Mouse (Mus musculus) megakaryocyte, embryonic 14.5 days (primary cell): ENCODE results near the gene Sdk2. TPM values are rescaled to one million over a fixed set of nuclear protein-coding genes. Genes with fewer than 3 reads are reported as not detected.

ENCODE experiments used
- H3K27me3 ChIP-seq: replicated peaks from 2 replicates; pipeline ENCODE3; 2012; ENCODE audit warnings: inconsistent platforms
- H3K36me3 ChIP-seq: replicated peaks from 2 replicates; pipeline ENCODE3; 2012; ENCODE audit warnings: low read length, inconsistent platforms, mixed read lengths
- H3K4me1 ChIP-seq: 2 replicates; pipeline ENCODE4 v1.6.1; 2012; ENCODE audit warnings: inconsistent platforms
- H3K4me3 ChIP-seq: replicated peaks from 2 replicates; pipeline ENCODE3; 2012; ENCODE audit warnings: moderate library complexity, mild to moderate bottlenecking, inconsistent platforms
- H3K9me3 ChIP-seq: 2 replicates; pipeline ENCODE4 v1.6.1; 2012; ENCODE audit warnings: inconsistent platforms
- FLI1 ChIP-seq: IDR thresholded peaks from 2 replicates; pipeline ENCODE4 v1.6.1; 2012; ENCODE audit warnings: low read length, inconsistent platforms, mixed read lengths
- GATA1 ChIP-seq: IDR thresholded peaks from 3 replicates; pipeline ENCODE4 v1.6.1; 2012; ENCODE audit warnings: mixed read lengths, low read length, inconsistent platforms, borderline replicate concordance
- polyA plus RNA-seq: library from polyadenylated mRNA; stranded (reverse); fragments of >175 nt; gene quantifications from 2 replicates; pipeline ENCODE4 v1.2.3, GENCODE M21; 2012; ENCODE audit warnings: low replicate concordance; ENCODE audit not compliant: insufficient read depth

The Sdk2 gene
- polyA plus RNA-seq, 1 experiment: 0.04 TPM

- Histone ChIP-seq H3K4me3 (no peak overlapping the region), H3K27me3 (peaks cover 11% of the 10 kb centered on the region), H3K4me1 (no peaks in the 10 kb centered on the region), H3K36me3 (no peaks in the 10 kb centered on the region), H3K9me3 (peaks cover 10% of the 10 kb centered on the region; the same call in 1 of the 2 replicates)
- no peak for TF ChIP-seq FLI1
- no peak for TF ChIP-seq GATA1
Measured at GRCm38 (mm10) chr11:113903131-113903860, 163.6 kb downstream of the Sdk2 start.

GRCm38 (mm10) chr11:113901906-113902305 lies 164.9 kb downstream of the Sdk2 start:
- Histone ChIP-seq H3K4me3 (no peak overlapping the region), H3K4me1 (no peaks in the 10 kb centered on the region), H3K27me3 (peaks cover 14% of the 10 kb centered on the region), H3K9me3 (peaks cover 10% of the 10 kb centered on the region; the same call in 1 of the 2 replicates), H3K36me3 (no peaks in the 10 kb centered on the region)
- no peak for TF ChIP-seq GATA1
- TF ChIP-seq FLI1: no peak

- Histone ChIP-seq H3K36me3 (no peaks in the 10 kb centered on the region), H3K9me3 (peaks cover 10% of the 10 kb centered on the region; the same call in 1 of the 2 replicates)
- TF ChIP-seq FLI1 (no peak), GATA1 (no peak)
Measured at GRCm38 (mm10) chr11:113898671-113899070, 168.2 kb downstream of the Sdk2 start.

GRCm38 (mm10) chr11:113896006-113896405 lies 170.8 kb downstream of the Sdk2 start:
- no peak overlapping the region for H3K4me3 ChIP-seq
- H3K9me3 ChIP-seq: no peaks in the 10 kb centered on the region
- H3K27me3 ChIP-seq: peaks cover 11% of the 10 kb centered on the region
- H3K4me1 ChIP-seq: no peaks in the 10 kb centered on the region
- no peak for TF ChIP-seq FLI1
- no peak for TF ChIP-seq GATA1
- no peaks in the 10 kb centered on the region for H3K36me3 ChIP-seq

More at GRCm38 (mm10) chr11:113898671-113899070, 168.2 kb downstream of the Sdk2 start:
- H3K27me3 ChIP-seq: peaks cover 14% of the 10 kb centered on the region
- no peak overlapping the region for H3K4me3 ChIP-seq
- H3K4me1 ChIP-seq: no peaks in the 10 kb centered on the region

GRCm38 (mm10) chr11:113892924-113893323 lies 173.9 kb downstream of the Sdk2 start:
- no peaks in the 10 kb centered on the region for H3K4me1 ChIP-seq
- peaks cover 11% of the 10 kb centered on the region for H3K27me3 ChIP-seq
- TF ChIP-seq FLI1: no peak
- TF ChIP-seq GATA1: no peak
- no peak overlapping the region for H3K4me3 ChIP-seq
- no peaks in the 10 kb centered on the region for H3K36me3 ChIP-seq
- no peaks in the 10 kb centered on the region for H3K9me3 ChIP-seq

GRCm38 (mm10) chr11:113892067-113892466 lies 174.8 kb downstream of the Sdk2 start:
- no peak overlapping the region for H3K4me3 ChIP-seq
- H3K27me3 ChIP-seq: peaks cover 8% of the 10 kb centered on the region
- no peaks in the 10 kb centered on the region for H3K36me3 ChIP-seq
- H3K4me1 ChIP-seq: no peaks in the 10 kb centered on the region
- H3K9me3 ChIP-seq: no peaks in the 10 kb centered on the region
- TF ChIP-seq FLI1: no peak
- TF ChIP-seq GATA1: no peak

- TF ChIP-seq FLI1: no peak
- TF ChIP-seq GATA1: no peak
- Histone ChIP-seq H3K36me3 (no peaks in the 10 kb centered on the region), H3K9me3 (no peaks in the 10 kb centered on the region), H3K4me1 (no peaks in the 10 kb centered on the region), H3K27me3 (peaks cover 14% of the 10 kb centered on the region), H3K4me3 (no peak overlapping the region)
Measured at GRCm38 (mm10) chr11:113888156-113888750, 178.6 kb downstream of the Sdk2 start.

- H3K9me3 ChIP-seq: no peaks in the 10 kb centered on the region
- TF ChIP-seq GATA1: no peak
- TF ChIP-seq FLI1: no peak
- peaks cover 10% of the 10 kb centered on the region for H3K27me3 ChIP-seq
- no peak overlapping the region for H3K4me3 ChIP-seq
- no peaks in the 10 kb centered on the region for H3K36me3 ChIP-seq
- H3K4me1 ChIP-seq: no peaks in the 10 kb centered on the region
Measured at GRCm38 (mm10) chr11:113886299-113886698, 180.5 kb downstream of the Sdk2 start.

GRCm38 (mm10) chr11:113884962-113885361 lies 181.9 kb downstream of the Sdk2 start:
- H3K27me3 ChIP-seq: peaks cover 6% of the 10 kb centered on the region
- no peaks in the 10 kb centered on the region for H3K9me3 ChIP-seq
- TF ChIP-seq GATA1: no peak
- TF ChIP-seq FLI1: no peak
- no peak overlapping the region for H3K4me3 ChIP-seq
- no peaks in the 10 kb centered on the region for H3K4me1 ChIP-seq
- H3K36me3 ChIP-seq: no peaks in the 10 kb centered on the region

- no peaks in the 10 kb centered on the region for H3K4me1 ChIP-seq
- TF ChIP-seq FLI1 (no peak), GATA1 (no peak)
- no peaks in the 10 kb centered on the region for H3K36me3 ChIP-seq
- no peaks in the 10 kb centered on the region for H3K9me3 ChIP-seq
- H3K4me3 ChIP-seq: no peak overlapping the region
- H3K27me3 ChIP-seq: peaks cover 6% of the 10 kb centered on the region
Measured at GRCm38 (mm10) chr11:113883031-113883430, 183.8 kb downstream of the Sdk2 start.
